Comparison of ENCODE assay signal across 8 mouse cellular contexts in genomic region chr9:110531914-110532489, GRCm38 (mm10). TPM values are rescaled to one million over a fixed set of nuclear protein-coding genes. Genes with fewer than 3 reads are reported as not detected.
DNase-seq lines count a peak whose midpoint lies in the region; ATAC-seq and TF ChIP-seq lines count a peak whose summit lies in the region.

No protein-coding gene starts in this region.

- ATAC-seq in common myeloid progenitor, adult 5-6 weeks (replicated peaks; ENCODE audit: low read depth, poor library complexity, severe bottlenecking) = peak; percentile 88

- peak overlapping the region; percentile 100 for H3K27ac ChIP-seq in gastrocnemius, adult 2 months

- no peaks in the 10 kb centered on the region for H3K27me3 ChIP-seq in megakaryocyte, embryonic 14.5 days (replicated peaks)

- peak; percentile 73 for TF ChIP-seq CTCF in gastrocnemius, adult 2 months (IDR thresholded peaks at IDR 0.05)

- peak overlapping the region; percentile 93 for H3K4me3 ChIP-seq in gastrocnemius, adult 2 months
- H3K4me3 ChIP-seq in megakaryocyte, embryonic 14.5 days (replicated peaks) = peak overlapping the region; percentile 96

- intact Hi-C loops in gastrocnemius, adult 2 months (cut with DNase I) = loop anchor here (2.0 kb wide), 1 partner anchor 55 kb away; the partner anchor contains the start of genes Kif9 and Klhl18

- peak; percentile 98 for DNase-seq in ZHBTc4 (ENCODE audit: low read depth, low spot score)
- DNase-seq in gastrocnemius, adult 2 months = peak; percentile 98
- peak; percentile 73 for DNase-seq in hindlimb bud, embryonic 11.5 days (ENCODE audit: extremely low spot score, low read depth, low spot score)
- DNase-seq in left cerebral cortex, adult 8-10 months (ENCODE audit: low spot score in 2 of 2) = peak; percentile 72 to 93
- DNase-seq in right cerebral cortex, postnatal 10 days (ENCODE audit: low spot score in 2 of 2) = peak; percentile 97 to 98
- peak; percentile 86 for DNase-seq in urinary bladder, postnatal 25 days (ENCODE audit: low spot score)

- peaks cover 48% of the 10 kb centered on the region for H3K4me1 ChIP-seq in megakaryocyte, embryonic 14.5 days

- H3K9me3 ChIP-seq in megakaryocyte, embryonic 14.5 days = no peaks in the 10 kb centered on the region

- H3K36me3 ChIP-seq in megakaryocyte, embryonic 14.5 days (replicated peaks; ENCODE audit: low read length) = peaks cover 28% of the 10 kb centered on the region

RNA-seq across cellular contexts. Expression of gene Setd2, which starts 0.4 kb away (rescaled TPM):
- 181 and 254 TPM in 2 replicates for total RNA-seq in common myeloid progenitor, adult 5-6 weeks (2017)
- total RNA-seq in gastrocnemius, adult 2 months (2021) = 10 to 100 TPM; 32.9 to 35.4 TPM
- 10 to 100 TPM; 58.6 to 74.9 (median 63.6) TPM for total RNA-seq in left cerebral cortex, adult 8-10 months (2022)
- 0.95 and 4.6 TPM in 2 replicates for polyA plus RNA-seq in megakaryocyte, embryonic 14.5 days (2012; ENCODE audit: insufficient read depth, low replicate concordance)

RNA-seq across cellular contexts. Expression of gene Kif9, which starts 55.2 kb away (rescaled TPM):
- total RNA-seq in common myeloid progenitor, adult 5-6 weeks (2017) = 2.1 and 2.2 TPM in 2 replicates
- total RNA-seq in gastrocnemius, adult 2 months (2021) = under 1 TPM in 1 of 2 experiments, not detected in 1; 0.08 TPM
- total RNA-seq in left cerebral cortex, adult 8-10 months (2022) = 1 to 10 TPM; 4.5 to 6.2 (median 5.2) TPM
- 0.18 TPM in 1 of 2 replicates, not detected in the other for polyA plus RNA-seq in megakaryocyte, embryonic 14.5 days (2012; ENCODE audit: insufficient read depth, low replicate concordance)

RNA-seq across cellular contexts. Expression of gene Klhl18, which starts 55.5 kb away (rescaled TPM):
- total RNA-seq in common myeloid progenitor, adult 5-6 weeks (2017) = 8.7 and 10.1 TPM in 2 replicates
- 1 to 10 TPM; 7.2 to 8.6 TPM for total RNA-seq in gastrocnemius, adult 2 months (2021)
- 10 to 100 TPM; 23.2 to 28.2 (median 24.7) TPM for total RNA-seq in left cerebral cortex, adult 8-10 months (2022)
- polyA plus RNA-seq in megakaryocyte, embryonic 14.5 days (2012; ENCODE audit: insufficient read depth, low replicate concordance) = 10.0 and 10.6 TPM in 2 replicates

Comparison
In these comparisons a context has a peak if more than half of its experiments do, and no peak if none do; other contexts are left out.
1. Peak in every context shown above with its lines: DNase-seq, ATAC-seq, H3K4me3 ChIP-seq and H3K27ac ChIP-seq.